ENCODE assay signal across 20 mouse cellular contexts in the genomic region with DNA sequence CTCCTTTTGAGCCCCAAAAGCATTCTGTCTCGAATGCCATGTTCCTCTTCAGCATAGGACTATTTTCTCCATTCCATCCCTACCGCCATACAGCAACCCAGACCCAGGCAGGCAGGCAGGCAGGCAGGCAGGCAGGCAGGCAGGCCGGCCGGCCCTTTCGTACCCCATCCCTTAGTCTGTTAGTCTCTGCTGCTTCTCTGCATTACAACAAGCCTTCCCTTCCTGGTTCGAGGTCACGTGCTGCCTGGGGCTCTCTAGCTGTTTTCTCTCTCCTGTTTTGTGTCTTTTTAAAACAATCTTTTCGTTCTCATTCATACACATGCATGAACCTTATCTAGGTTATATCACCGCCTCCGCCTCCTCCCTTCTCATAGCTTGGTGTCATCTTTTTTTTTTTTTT.
DNase-seq lines count a peak whose midpoint lies in the region; ATAC-seq and TF ChIP-seq lines count a peak whose summit lies in the region.
"Had no signal": no experiment of that assay in that cellular context is flagged by ENCODE, and none has a peak within 500 bp of the region (broad histone marks: within the 10 kb centered on the region; RNA-seq: fewer than 3 reads in every experiment).

No protein-coding gene starts in this region.

- no peak overlapping the region for H3K4me3 ChIP-seq in forebrain, embryonic 12.5 days (replicated peaks)
- no peak overlapping the region for H3K4me3 ChIP-seq in forebrain, embryonic 14.5 days (ENCODE audit: low read depth, low read length)
- no peak overlapping the region for H3K4me3 ChIP-seq in midbrain, embryonic 10.5 days
- no peak overlapping the region for H3K4me3 ChIP-seq in midbrain, embryonic 14.5 days (replicated peaks; ENCODE audit: low read depth, low read length)
- peak overlapping the region; percentile 38 for H3K4me3 ChIP-seq in ES-Bruce4 (ENCODE audit: low read depth, low read length)
- H3K4me3 ChIP-seq: embryonic facial prominence, embryonic 10.5 days; heart, adult 2 months; heart, embryonic 15.5 days; hindbrain, embryonic 15.5 days had no signal

- DNase-seq in forebrain, embryonic 14.5 days (ENCODE audit: low spot score), result no peak
- no peak for DNase-seq in midbrain, embryonic 10.5 days (ENCODE audit: low spot score)
- DNase-seq in midbrain, embryonic 14.5 days, result no peak
- peak; percentile 72 for DNase-seq in ZHBTc4 (ENCODE audit: low read depth, low spot score)
- DNase-seq in cerebellum, adult 9-10 months, result no peak
- DNase-seq: adrenal gland, adult 2 months; adrenal gland, postnatal 25 days; cerebellum, adult 18-20 months; cerebellum, postnatal 10 days; gastrocnemius, postnatal 14 days; heart, adult 2 months; heart, postnatal 14 days; kidney, adult 11 months had no signal

- TF ChIP-seq EP300 in ES-Bruce4 (IDR thresholded peaks at IDR 0.05; ENCODE audit: insufficient read depth, low read depth, low read length), result peak; percentile 66; the same call in 1 of the 2 replicates

- 71% methylated on average over 10 of the region's 10 CpGs for WGBS in forebrain, embryonic 12.5 days
- 81% methylated on average over 10 of the region's 10 CpGs for WGBS in forebrain, embryonic 14.5 days
- 82% methylated on average over 10 of the region's 10 CpGs for WGBS in midbrain, embryonic 10.5 days
- 76% methylated on average over 10 of the region's 10 CpGs for WGBS in midbrain, embryonic 14.5 days

- no peak for TF ChIP-seq CTCF in ES-Bruce4 (IDR thresholded peaks at IDR 0.05; ENCODE audit: low read depth, low read length)

- H3K27me3 ChIP-seq in forebrain, embryonic 12.5 days, result no peaks in the 10 kb centered on the region
- H3K27me3 ChIP-seq in forebrain, embryonic 14.5 days (replicated peaks; ENCODE audit: control insufficient read depth, insufficient read depth, low read length), result no peaks in the 10 kb centered on the region
- no peaks in the 10 kb centered on the region for H3K27me3 ChIP-seq in midbrain, embryonic 10.5 days (ENCODE audit: low read depth, poor library complexity, severe bottlenecking)
- no peaks in the 10 kb centered on the region for H3K27me3 ChIP-seq in midbrain, embryonic 14.5 days (ENCODE audit: control insufficient read depth, insufficient read depth, low read length)
- H3K27me3 ChIP-seq in ES-Bruce4 (ENCODE audit: control insufficient read depth, insufficient read depth, low read length, poor library complexity, severe bottlenecking), result no peaks in the 10 kb centered on the region
- H3K27me3 ChIP-seq: CH12.LX; heart, embryonic 15.5 days; hindbrain, embryonic 15.5 days had no signal

- H3K4me1 ChIP-seq in forebrain, embryonic 12.5 days, result peaks cover 86% of the 10 kb centered on the region
- H3K4me1 ChIP-seq in forebrain, embryonic 14.5 days (ENCODE audit: control insufficient read depth, insufficient read depth, low read length), result peaks cover 37% of the 10 kb centered on the region
- peaks cover 89% of the 10 kb centered on the region for H3K4me1 ChIP-seq in midbrain, embryonic 10.5 days
- peaks cover 37% of the 10 kb centered on the region for H3K4me1 ChIP-seq in midbrain, embryonic 14.5 days (ENCODE audit: control insufficient read depth, insufficient read depth, low read length)
- H3K4me1 ChIP-seq in ES-Bruce4 (ENCODE audit: control insufficient read depth, insufficient read depth, low read length), result peaks cover 11% of the 10 kb centered on the region

- H3K27ac ChIP-seq in forebrain, embryonic 12.5 days, result peak overlapping the region; percentile 73
- H3K27ac ChIP-seq in forebrain, embryonic 14.5 days (ENCODE audit: low read depth, low read length), result no peak overlapping the region
- peak overlapping the region; percentile 64; the same call in 1 of the 2 replicates for H3K27ac ChIP-seq in midbrain, embryonic 10.5 days (replicated peaks)
- H3K27ac ChIP-seq in midbrain, embryonic 14.5 days (replicated peaks; ENCODE audit: low read depth, low read length), result no peak overlapping the region
- H3K27ac ChIP-seq in ES-Bruce4 (ENCODE audit: insufficient read depth, low read length), result peak overlapping the region; percentile 74
- H3K27ac ChIP-seq: heart, adult 2 months; heart, embryonic 15.5 days; hindbrain, embryonic 15.5 days had no signal

- H3K4me2 ChIP-seq in forebrain, embryonic 12.5 days, result no peak overlapping the region
- no peak overlapping the region for H3K4me2 ChIP-seq in forebrain, embryonic 14.5 days (ENCODE audit: low read length)
- no peak overlapping the region for H3K4me2 ChIP-seq in midbrain, embryonic 14.5 days (ENCODE audit: low read length)
- H3K4me2 ChIP-seq: heart, embryonic 11.5 days; heart, embryonic 15.5 days; hindbrain, embryonic 15.5 days had no signal

- TF ChIP-seq POLR2A in ES-Bruce4 (IDR thresholded peaks at IDR 0.05; ENCODE audit: insufficient read depth, low read length), result no peak

- no peak for ATAC-seq in forebrain, embryonic 12.5 days (ENCODE audit: low FRiP score)
- no peak for ATAC-seq in forebrain, embryonic 14.5 days
- no peak for ATAC-seq in midbrain, embryonic 14.5 days (ENCODE audit: low FRiP score, low TSS enrichment)

- no peaks in the 10 kb centered on the region for H3K9me3 ChIP-seq in forebrain, embryonic 12.5 days
- H3K9me3 ChIP-seq in forebrain, embryonic 14.5 days (replicated peaks; ENCODE audit: control insufficient read depth, low read length), result no peaks in the 10 kb centered on the region
- no peaks in the 10 kb centered on the region for H3K9me3 ChIP-seq in midbrain, embryonic 10.5 days (replicated peaks)
- H3K9me3 ChIP-seq in midbrain, embryonic 14.5 days (ENCODE audit: control insufficient read depth, low read length), result no peaks in the 10 kb centered on the region
- no peaks in the 10 kb centered on the region for H3K9me3 ChIP-seq in ES-Bruce4 (replicated peaks; ENCODE audit: control insufficient read depth, insufficient read depth, low read length, poor library complexity, severe bottlenecking)
- H3K9me3 ChIP-seq: embryonic facial prominence, embryonic 10.5 days; heart, embryonic 15.5 days; hindbrain, embryonic 15.5 days had no signal

- H3K36me3 ChIP-seq in forebrain, embryonic 12.5 days (replicated peaks), result 0 out of 2 replicates have a peak, but pooled peaks cover 6% of the 10 kb centered on the region
- H3K36me3 ChIP-seq in forebrain, embryonic 14.5 days (ENCODE audit: control insufficient read depth, insufficient read depth, low read length), result peaks cover under 1% of the 10 kb centered on the region; the same call in 1 of the 2 replicates
- H3K36me3 ChIP-seq in midbrain, embryonic 10.5 days, result peaks cover 33% of the 10 kb centered on the region
- H3K36me3 ChIP-seq in midbrain, embryonic 14.5 days (ENCODE audit: control insufficient read depth, insufficient read depth, low read length), result no peaks in the 10 kb centered on the region
- H3K36me3 ChIP-seq in ES-Bruce4 (ENCODE audit: control insufficient read depth, insufficient read depth, low read length, poor library complexity, severe bottlenecking), result peaks cover 2% of the 10 kb centered on the region; the same call in 1 of the 2 replicates
- H3K36me3 ChIP-seq: heart, embryonic 15.5 days; hindbrain, embryonic 15.5 days had no signal

- no peak overlapping the region for H3K9ac ChIP-seq in forebrain, embryonic 12.5 days
- H3K9ac ChIP-seq in forebrain, embryonic 14.5 days (ENCODE audit: low read length), result no peak overlapping the region
- H3K9ac ChIP-seq in midbrain, embryonic 14.5 days (replicated peaks; ENCODE audit: low read length), result no peak overlapping the region
- no peak overlapping the region for H3K9ac ChIP-seq in ES-Bruce4 (ENCODE audit: low read depth, poor library complexity, severe bottlenecking)
- H3K9ac ChIP-seq: heart, embryonic 15.5 days; hindbrain, embryonic 15.5 days had no signal

Comparison
In these comparisons a context has a peak if more than half of its experiments do, and no peak if none do; other contexts are left out.
1. H3K27ac ChIP-seq: peak in forebrain, embryonic 12.5 days (single experiment), midbrain, embryonic 10.5 days (single experiment) and ES-Bruce4 (single experiment); none in forebrain, embryonic 14.5 days (single experiment) and midbrain, embryonic 14.5 days (single experiment).